Mouse (Mus musculus) lung, postnatal 10 days (tissue): ENCODE data around the gene Pheta1.
A peak's percentile ranks its signal among the peaks of the same experiment; 100 is the strongest.
"Not testable (repeated sequence)": the region's sequence is repeated elsewhere in the genome, so short reads cannot be mapped to it uniquely, and the experiment has no call there.

ENCODE experiments used
- DNase-seq: peaks from one replicate; pipeline ENCODE4 v3.0.0; 2021

The Pheta1 gene

DNA sequence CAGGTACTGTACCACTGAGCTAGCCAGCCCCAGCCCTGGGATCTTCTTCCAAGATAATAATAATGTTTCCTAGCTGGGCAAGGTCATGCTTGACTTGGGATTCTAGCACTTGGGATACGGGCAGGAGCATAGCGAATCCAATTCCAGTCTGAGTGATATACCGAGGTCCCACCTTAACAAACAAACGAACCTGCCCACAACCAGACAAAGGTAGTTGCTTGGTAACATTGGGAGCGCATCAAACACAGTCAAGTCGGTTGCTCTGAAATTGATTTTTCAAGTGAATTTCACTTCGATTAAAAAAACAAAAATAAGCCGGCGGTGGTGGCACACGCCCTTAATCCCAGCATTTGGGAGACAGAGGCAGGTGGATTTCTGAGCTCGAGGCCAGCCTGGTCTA lies 2.5 kb upstream of the Pheta1 start:
- DNase-seq, result no peak

DNA sequence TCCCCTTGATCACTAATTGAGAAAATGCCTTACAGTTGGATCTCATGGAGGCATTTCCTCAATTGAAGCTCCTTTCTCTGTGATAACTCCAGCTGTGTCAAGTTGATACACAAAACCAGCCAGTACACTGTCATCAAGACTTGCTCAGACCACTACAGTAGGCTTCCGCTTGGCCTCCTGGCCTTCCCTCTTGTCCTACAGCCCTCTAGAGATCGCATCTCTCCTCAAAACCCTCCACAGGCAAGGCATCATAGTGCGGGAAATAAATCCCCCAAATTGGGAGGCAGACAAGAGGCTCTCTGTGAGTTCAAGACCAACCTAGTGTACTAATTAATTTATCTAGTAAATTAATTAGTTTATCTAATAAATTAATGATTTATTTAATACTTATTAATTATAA lies 1.5 kb upstream of the Pheta1 start:
- DNase-seq, result not testable (repeated sequence)

DNA sequence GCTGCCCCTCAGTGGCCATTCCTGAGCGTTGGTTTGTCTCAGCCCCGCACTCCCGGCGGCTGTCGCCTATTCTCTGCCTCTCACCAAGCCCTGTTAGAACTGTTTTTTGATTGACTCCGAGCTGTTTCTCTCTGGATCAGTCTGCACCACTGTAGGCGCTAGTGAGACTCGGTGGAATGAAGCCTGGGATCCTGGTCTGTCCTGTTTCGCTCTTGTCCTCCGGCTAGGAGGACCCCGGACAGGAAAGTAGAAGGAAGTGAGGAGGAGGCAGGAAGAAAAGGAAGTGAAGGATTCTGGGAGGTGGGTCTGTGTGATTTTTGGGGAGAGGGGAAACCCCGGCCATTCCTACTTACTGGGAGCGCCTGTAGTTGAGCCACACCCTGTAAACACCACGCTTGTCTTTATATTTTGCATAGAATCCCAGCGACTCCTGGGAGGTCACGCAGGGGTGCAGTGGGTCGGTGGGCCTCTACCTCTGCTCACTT lies 707 bp upstream of the Pheta1 start:
- DNase-seq, result peak; percentile 77

DNA sequence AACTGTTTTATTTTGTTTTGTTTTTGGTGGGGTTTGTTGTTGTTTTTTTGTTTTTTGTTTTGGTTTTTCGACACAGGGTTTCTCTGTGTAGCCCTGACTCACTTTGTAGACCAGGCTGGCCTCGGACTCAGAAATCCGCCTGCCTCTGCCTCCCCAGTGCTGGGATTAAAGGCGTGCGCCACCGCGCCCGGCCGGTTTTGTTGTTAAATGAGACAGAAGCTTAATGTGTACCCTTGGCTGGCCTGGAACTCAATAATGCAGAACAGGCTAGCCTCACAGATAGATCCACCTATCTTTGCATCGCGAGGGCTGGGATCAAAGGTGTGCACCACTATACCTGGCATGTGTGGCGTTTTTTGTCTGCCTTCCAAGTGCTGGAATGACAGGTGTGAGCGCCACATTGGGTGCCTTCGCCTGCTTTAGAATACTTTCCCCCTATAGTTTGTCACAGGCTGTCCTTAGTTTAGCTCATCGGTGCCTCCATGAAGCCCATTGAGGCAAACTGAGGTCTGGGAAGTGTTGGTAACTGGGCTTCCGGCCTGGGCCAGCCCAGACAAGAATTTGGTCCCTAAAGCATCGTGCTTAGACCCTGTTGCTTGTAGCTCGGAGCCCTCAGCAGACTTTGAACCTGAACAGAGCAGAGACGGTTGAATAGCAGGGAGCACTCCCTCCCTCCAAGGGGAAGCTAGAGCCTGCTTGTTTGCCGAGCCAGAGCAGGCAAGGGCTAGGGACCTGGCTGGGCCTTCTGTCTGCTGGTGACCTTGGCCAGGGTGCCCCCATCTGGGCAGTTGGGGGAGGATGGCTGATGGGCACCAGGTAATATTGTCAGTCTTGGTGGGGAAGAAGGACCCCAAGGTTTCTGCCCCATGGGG lies 930 bp downstream of the Pheta1 start:
- no peak for DNase-seq

DNA sequence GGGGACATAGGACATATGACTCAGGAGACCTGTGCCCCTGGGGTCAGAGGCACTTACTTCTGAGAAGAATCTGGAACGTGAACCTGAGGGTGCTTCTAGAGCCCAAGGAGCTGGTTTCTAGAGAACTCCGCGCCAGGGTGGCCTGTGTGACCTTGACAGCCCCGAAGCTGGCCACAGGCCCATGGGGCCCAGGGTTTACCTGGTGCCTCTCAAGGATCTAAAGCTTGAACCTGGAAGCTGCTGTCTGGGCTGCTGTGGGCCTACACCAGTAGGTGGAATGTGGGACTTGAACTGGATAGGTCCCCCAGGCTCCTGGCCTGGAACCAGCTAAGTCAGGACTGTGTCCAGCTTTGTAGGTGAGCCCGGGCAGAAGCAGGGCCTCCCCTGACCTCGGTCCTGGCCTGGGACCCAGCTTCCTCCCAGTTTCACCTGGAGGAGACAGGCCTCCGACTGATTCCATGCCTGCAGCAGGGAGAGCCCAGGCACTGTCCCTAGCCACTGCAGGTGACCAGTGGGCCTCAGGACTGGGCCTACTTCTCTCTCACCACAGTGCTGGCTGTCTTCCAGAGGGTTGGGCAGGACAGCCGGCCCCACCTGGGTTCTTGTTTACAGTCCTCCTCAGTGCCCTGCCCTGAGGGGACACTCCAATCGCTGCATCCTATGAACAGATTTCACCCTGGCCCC lies 4.7 kb downstream of the Pheta1 start:
- peak; percentile 87 for DNase-seq

DNA sequence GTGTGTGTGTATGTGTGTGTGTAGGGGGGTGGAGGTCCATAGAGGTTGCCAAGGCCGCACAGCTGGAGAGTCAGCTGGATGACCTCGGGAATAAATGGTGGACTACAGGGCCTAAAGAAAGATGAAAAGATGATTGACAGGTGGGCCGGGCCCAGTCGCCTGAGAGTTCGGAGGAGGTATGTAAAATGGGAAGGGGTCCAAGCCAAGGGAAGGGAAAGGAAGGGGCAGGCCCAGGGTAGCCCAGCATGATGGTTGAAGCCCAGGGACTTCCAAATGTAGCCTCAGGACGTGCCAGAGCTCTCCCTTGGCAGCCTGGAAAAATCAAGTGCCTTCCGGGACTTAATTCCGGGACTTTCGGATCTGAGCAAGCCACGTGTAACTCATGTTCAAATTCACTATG lies 6.0 kb downstream of the Pheta1 start:
- DNase-seq, result no peak

DNA sequence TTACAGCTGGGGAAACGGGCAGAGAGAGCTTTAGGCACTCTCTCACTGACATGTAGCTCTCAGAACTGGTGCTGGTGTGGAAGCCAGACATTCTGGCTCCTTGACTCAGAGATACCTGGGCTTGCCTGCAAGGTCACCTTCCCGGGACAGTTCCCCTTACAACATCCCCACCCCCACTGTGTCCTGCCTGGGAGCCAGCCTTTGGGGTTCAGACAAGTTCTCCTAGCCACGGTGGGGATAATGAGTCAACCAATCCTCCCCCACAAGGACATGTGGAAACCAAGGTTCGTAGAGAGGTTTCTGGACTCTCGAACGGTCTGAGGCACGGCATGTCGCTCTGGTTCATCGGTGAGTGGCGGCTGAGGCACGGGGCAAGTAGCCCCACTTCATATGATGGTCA lies 8.0 kb downstream of the Pheta1 start:
- no peak for DNase-seq

DNA sequence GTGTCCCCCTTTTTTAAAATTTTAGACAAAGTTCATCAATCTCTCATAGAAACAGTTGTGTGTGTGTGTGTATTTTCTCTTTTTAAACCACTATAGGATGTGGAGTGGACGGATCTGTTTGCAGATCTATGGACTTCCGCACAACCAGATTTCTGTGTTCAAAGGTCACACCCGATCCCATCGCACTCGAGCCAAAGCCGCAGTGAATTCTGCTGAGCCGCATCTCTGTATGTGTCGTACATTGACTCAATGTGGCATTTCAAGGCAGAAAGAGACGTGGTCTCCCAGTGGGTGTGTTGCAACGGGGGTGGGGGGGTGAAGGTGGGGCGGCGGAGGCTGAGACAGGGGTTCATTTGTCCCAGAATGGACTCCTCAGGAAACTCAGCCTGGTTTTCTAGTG lies 9.6 kb downstream of the Pheta1 start:
- no peak for DNase-seq

DNA sequence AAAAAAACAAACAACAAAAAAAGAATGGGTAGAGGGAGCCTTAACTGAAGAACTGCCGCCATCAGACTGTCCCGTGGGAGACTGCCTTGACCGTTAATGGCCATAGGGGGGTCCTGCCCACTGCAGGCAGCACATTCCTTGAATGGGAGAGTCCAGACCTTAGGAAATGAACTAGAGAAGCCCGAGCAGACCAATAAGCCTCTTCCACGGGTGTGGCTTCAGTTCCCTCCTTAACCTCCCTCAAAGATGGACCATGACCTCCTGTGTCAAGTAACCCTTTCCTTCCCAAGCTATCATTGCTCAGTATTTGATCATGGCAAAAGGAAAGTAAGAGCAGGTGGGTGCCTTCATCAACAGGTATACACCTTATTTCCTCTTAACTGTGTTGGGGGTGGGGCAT lies 13.2 kb downstream of the Pheta1 start:
- DNase-seq, result no peak

DNA sequence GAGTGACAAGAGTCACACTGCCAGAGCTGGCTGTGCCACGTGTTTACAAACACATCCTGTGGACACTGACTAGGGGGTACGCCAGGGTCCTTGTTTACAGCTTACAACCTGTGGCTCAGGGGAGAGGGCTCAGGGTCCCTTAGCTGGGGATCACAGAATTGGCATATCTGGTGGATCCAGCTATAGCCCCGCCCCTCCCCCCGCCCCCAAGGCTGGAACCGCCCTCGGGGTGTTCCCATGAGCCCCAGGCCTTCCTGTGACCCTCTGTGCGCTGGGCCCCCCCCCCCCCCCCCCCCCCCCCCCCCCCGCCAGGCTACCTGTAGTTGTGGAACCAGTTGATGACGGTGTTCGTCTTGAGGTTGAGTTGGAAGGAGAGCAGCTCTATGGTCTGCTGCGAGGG lies 15.5 kb downstream of the Pheta1 start:
- DNase-seq, result no peak

DNA sequence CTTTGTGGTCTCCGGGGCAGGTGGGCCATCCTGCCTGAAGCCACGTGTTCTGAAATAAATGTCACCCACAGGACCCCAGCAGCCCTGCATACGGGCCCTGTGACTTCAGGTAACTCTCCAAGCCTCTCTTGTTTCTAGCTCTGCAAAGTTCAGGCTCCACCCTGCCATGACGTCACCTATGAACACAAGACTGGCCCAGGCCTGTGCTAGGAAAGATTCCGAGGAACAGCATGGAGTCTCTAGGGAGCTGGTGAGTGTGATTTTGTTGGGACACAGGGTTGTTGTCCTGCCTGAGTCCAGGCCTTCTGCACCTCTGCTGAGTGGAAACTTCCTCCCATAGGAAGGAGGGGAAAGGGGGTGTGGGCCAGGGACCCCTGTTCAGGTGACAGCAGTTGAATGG lies 19.2 kb downstream of the Pheta1 start:
- no peak for DNase-seq

DNA sequence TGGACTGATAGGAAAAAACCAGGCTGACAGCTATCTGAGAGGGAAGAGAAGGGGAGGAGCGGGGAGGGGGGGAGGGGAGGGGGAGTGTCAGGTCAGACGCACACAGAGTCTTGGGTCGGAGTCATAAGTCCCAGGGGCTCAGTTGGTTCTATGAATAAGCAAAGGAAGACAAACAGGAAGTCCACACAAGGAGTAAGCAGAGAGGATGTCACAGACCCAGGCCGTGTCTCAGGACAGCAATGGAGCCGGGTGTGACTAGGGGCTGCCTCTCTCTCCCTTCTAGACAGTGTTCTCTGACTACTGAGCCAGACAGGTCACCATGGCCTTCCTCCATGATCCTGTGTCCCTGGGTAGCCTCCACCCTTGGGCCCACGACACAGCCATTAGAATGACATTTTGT lies 22.0 kb downstream of the Pheta1 start:
- DNase-seq, result peak; percentile 43

DNA sequence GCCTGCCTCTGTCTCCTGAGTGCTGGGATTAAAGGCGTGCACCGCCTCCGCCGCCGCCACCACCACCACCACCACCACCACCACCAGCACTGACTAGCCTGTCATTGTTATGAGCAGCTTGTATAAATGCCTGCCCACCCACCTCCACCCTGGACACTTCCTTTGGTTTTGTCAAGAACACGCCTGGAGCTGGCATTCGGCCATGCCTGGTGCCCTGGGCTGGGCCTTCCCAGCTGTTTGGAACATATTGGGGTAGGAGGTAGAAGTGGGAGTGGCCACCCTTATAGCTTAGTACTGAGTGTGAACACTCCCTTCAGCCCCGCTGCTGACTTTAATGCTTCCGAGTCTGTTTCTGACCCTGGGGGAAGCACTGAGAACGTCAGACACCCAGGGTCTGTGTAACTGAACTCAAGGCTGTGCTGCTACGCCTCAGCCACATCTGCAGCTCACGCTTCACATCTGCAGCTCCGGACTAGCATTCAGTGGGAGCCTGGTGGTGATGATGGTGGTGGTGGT lies 22.8 kb downstream of the Pheta1 start:
- DNase-seq, result peak; percentile 73

DNA sequence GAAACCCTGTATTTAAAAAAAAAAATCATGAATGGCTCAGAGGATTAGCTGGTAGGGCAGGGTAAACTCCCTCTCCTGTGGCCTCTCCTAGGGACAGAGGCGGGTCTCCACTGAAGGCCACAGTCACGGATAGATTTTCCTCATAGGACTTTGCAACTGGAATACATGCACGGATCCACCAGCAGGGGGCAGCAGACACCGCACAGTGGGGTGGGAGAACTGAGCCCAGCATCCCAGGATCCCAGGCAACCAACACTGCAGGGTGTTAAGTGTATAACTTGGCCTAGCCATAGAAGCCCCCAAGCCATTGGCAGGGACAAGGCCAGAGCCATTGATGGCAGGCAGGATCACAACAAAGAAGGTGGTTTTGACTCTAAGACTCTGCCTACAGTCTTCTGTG lies 23.4 kb downstream of the Pheta1 start:
- peak; percentile 90 for DNase-seq

DNA sequence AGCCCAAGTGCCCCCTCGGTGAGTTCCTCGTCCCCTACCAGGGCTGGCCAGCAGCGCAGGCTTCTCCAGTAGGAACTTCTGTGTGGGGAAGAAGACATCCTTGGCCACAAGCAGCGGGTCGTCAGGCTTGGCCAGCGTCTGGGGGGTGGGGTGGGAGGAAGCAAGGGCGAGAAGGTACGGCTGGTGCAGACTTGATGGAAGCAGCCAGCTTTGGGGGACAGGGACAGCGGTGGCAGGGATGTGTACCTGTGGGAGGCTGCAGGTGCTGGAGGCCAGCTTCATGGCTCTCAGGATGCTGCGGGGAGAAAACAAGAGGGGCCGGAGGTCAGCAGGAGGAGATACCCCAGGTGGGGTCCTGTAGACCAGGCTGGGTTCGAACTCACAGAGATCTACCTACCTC lies 26.3 kb downstream of the Pheta1 start:
- DNase-seq, result no peak

DNA sequence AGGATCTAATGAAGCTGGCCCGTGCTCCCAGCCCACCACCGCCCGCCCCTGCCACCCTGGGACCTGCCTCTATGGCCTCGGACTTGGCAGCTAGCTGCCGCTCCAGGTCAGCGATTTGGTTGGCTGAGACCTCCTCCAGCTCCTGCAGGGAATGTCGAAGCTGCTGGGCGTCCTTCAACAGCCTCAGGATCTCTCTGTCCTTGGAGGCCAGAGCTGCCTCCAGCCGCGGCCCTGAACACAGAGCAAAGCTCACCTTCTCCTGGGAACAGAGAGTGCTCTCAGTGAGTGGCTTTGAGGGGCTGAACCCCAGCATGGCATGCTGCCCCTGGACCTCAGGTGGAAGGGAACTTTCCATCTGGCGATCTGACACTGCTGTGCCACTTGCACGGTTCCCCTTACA lies 28.1 kb downstream of the Pheta1 start:
- no peak for DNase-seq

DNA sequence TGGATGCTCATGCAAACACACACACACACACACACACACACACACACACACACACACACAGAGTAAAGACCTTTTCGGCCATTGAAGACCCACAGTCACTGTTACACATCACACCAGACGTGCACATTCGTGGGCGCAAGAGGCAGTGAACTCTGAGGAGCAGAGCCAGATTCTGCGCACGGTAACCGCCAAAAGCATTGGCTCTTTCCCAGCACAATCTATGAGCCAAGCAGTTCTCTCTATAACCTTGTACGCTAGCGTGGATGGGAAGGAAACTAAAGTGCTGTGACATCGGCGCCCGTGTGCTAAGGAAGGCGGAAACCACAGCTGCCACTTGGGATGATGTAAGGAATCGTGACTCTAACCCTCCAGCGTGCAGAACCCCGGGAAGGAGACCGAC lies 29.9 kb downstream of the Pheta1 start:
- DNase-seq, result no peak

DNA sequence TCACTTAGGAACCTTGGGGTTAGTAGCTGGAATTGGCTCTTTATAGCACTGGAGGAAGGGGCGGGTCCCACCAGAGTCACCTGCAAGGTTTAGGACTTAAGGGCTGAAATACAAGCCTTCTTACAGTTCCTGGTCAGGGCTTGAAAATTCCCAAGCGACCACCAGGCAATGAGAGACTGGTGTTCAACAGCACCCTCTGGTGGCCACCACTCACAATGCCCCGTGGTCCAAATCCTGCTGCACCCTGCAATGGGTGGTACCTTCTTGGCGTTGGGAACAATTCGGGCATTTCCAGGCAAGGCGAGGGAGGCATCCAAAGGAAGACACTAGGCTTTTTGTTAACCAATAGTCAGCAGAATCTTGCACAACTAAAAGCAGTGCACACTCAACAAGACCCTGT lies 30.4 kb downstream of the Pheta1 start:
- peak; percentile 57 for DNase-seq

DNA sequence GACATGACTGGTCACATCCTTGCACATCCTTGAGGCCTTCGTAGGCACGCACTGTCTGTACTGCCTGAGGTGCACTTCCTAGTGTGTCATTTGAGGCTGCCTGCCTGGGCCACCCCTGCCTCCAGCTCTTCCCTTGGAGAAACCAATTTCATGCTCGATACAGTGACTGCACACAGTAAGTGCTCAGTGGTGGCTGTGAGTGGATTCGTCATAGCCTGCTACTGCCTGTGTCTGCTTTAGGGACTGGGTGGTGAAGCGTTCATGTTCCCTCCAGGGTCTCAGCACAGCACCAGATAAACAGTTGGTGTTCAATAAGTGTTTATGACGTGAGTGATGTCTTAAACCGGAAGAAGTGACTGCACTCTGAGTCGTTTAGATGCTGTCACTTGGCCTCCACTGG lies 34.6 kb downstream of the Pheta1 start:
- DNase-seq, result no peak

DNA sequence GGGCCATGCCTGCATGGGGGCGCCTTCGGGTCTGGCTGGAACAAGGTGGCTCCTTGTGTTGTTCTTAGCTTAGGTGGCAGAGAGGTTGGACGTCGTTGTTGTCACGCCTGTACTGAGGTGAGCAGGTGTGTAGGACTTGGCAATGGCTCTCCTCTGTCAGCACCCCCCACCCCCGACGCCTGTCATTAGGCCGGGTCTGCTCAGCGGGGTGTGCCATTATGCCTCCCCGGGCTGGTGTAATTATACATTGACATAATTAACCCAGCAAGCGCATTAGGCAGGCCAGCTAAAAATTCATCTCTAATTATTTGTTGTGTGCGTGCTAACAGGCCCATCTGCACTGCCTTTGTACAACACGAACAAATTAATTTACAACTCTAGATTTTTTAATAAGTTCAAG lies 40.6 kb downstream of the Pheta1 start:
- DNase-seq, result no peak

DNA sequence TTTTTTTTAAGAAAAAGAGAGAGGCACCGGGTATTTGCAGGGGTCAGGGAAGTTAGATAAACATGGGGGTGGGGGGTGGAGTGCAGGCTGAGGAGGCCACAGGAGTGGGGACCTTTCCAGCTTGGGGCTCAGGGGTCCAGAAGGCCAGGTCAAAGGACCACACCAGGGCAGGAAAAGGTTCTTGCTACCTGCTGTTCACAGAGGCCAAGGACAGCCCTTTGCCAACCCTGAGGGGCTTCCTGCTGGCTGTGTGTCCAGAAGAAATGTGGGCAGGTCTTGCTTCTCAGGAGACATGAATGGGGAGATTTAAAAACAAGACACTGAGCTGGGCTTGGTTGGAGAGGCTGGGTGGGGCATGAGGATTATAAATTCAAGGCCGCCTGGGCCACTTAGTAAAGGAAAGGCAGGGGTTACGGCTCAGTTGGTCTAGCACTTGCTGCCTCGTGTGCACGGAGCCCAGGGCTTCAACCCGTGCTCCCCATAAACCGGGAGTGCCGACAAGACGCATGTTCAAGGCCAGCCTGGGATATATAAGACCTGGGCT lies 41.1 kb downstream of the Pheta1 start:
- no peak for DNase-seq

DNA sequence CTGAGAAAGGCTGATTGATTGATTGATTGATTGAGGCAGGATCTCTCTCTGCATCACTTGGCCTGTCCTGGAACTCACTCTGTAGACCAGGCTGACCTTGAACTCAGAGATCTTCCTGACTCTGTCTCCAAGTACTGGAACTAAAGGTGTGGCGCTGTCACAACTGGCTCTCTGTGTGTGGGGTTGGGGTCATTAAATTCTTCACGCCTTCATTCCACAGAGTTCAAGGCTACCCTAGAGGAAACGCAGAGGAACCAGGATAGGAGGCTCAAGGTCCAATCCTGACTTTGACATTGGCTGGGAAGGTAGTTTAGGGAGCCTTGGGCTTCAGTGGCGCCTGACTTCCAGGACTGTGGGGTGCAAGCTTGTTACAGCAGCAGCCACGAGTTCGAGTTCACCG lies 42.1 kb downstream of the Pheta1 start:
- no peak for DNase-seq

DNA sequence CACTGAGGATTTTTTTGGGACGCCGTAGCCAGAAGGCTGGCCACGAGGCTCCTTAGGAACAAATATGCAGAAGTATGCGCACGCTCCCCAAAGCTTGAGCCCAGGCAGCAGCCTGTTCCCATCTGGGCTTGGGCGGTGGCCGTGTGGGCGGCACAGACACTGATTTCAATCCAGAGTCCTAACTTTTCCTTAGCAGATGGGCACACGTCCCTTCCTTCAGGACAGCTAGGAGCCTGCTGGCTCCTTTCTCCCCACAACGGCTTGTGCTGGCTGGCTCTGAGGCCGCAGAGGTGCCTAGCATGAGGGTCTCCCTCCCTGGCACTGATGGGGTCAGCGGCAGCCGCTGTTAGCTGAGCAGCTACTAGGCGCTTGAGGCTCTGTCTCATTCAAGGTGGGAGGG lies 43.5 kb downstream of the Pheta1 start:
- DNase-seq, result no peak

DNA sequence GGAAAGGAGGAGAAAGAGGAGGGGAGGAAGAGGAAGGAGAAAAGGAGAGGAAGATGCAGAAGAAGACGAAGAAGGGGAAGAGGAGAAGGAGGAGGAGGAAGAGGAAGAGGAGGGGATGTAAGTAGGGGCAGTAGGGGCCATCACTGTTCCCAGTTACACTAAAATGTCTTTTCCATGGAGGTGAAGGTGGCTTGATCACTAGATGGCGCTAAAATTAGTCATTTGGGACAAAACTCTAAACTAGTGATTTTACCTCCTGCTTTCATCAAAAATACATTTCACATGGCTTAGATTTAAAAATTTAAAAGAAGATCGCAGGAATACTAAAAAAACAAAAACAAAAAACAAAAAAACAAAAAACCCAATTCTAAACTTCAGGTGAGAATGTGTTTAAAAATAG lies 44.8 kb downstream of the Pheta1 start:
- DNase-seq, result peak; percentile 28
